Comparison of ENCODE assay signal across 26 mouse cellular contexts in the genomic region with DNA sequence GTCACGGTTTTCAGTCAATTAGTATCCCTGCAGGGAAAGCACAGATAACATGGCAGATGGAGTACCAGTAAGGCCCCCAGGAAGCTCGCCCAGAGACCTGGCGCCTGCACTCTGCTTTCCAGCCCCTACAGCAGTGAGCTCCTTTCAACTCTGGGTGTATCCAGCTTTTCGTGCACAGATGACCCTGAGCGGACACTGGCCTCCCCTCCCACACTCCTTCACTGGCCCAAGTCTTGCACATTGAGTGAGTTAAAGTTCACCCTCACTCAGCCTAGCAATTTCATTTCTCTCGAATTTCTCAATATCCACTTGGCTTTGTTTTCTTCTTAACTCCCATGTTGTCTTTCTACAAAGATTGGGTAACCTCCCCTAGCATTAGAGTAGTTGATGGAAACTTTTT. TPM values are rescaled to one million over a fixed set of nuclear protein-coding genes. Genes with fewer than 3 reads are reported as not detected.
DNase-seq lines count a peak whose midpoint lies in the region; ATAC-seq and TF ChIP-seq lines count a peak whose summit lies in the region.
"Had no signal": no experiment of that assay in that cellular context is flagged by ENCODE, and none has a peak within 500 bp of the region (broad histone marks: within the 10 kb centered on the region; RNA-seq: fewer than 3 reads in every experiment).

No protein-coding gene starts in this region.

- no peaks in the 10 kb centered on the region for H3K9me3 ChIP-seq in heart, embryonic 11.5 days (replicated peaks; ENCODE audit: control insufficient read depth, low read length)
- no peaks in the 10 kb centered on the region for H3K9me3 ChIP-seq in lung, embryonic 16.5 days (ENCODE audit: control insufficient read depth, low read length)
- H3K9me3 ChIP-seq in liver, postnatal 0 days (ENCODE audit: low read length) = no peaks in the 10 kb centered on the region
- H3K9me3 ChIP-seq: forebrain, embryonic 13.5 days; G1E; heart, embryonic 15.5 days; hindbrain, embryonic 13.5 days; limb, embryonic 13.5 days had no signal

- WGBS in heart, adult 2 months = 47% methylated on average over 6 of the region's 6 CpGs
- 59% methylated on average over 6 of the region's 6 CpGs for WGBS in heart, embryonic 11.5 days (ENCODE audit: insufficient replicate concordance)
- WGBS in lung, embryonic 16.5 days = 66% methylated on average over 6 of the region's 6 CpGs
- WGBS in liver, postnatal 0 days (ENCODE audit: insufficient replicate concordance) = 68% methylated on average over 6 of the region's 6 CpGs

- no peak for TF ChIP-seq CTCF in heart, adult 2 months (IDR thresholded peaks at IDR 0.05)
- no peak for TF ChIP-seq CTCF in liver, postnatal 0 days (IDR thresholded peaks at IDR 0.05; ENCODE audit: low read depth)

- peaks cover 50% of the 10 kb centered on the region for H3K4me1 ChIP-seq in heart, adult 2 months (ENCODE audit: control insufficient read depth, insufficient read depth, low read length)
- peaks cover 18% of the 10 kb centered on the region for H3K4me1 ChIP-seq in heart, embryonic 11.5 days (ENCODE audit: control insufficient read depth, insufficient read depth, low read length)
- peaks cover 36% of the 10 kb centered on the region for H3K4me1 ChIP-seq in lung, embryonic 16.5 days (replicated peaks; ENCODE audit: control insufficient read depth, insufficient read depth, low read length)
- H3K4me1 ChIP-seq in liver, postnatal 0 days (ENCODE audit: insufficient read depth) = no peaks in the 10 kb centered on the region

- DNase-seq in gastrocnemius, adult 18-20 months (ENCODE audit: low spot score) = peak; percentile 48
- no peak for DNase-seq in gastrocnemius, postnatal 10 days
- DNase-seq in heart, adult 2 months = peak in 1 of 2 experiments; percentile 54
- no peak for DNase-seq in lung, postnatal 25 days (ENCODE audit: low spot score)
- peak; percentile 92 for DNase-seq in adipocyte (ENCODE audit: low spot score)
- DNase-seq in liver, postnatal 0 days = no peak
- DNase-seq: adrenal gland, postnatal 36 days; cerebellum, adult 8-10 months; cerebellum, postnatal 25 days; heart, postnatal 4 days; kidney, postnatal 36 days; midbrain, embryonic 14.5 days; right cerebral cortex, postnatal 25 days; spleen, adult 18-20 months; thymus, postnatal 14 days had no signal

- peaks cover 7% of the 10 kb centered on the region for H3K79me2 ChIP-seq in heart, adult 2 months (replicated peaks; ENCODE audit: control insufficient read depth, insufficient read depth, low read length)

- no peak overlapping the region for H3K4me3 ChIP-seq in heart, adult 2 months
- no peak overlapping the region for H3K4me3 ChIP-seq in heart, embryonic 11.5 days (ENCODE audit: low read depth, low read length)
- no peak overlapping the region for H3K4me3 ChIP-seq in lung, embryonic 16.5 days (ENCODE audit: low read length)
- no peak overlapping the region for H3K4me3 ChIP-seq in liver, postnatal 0 days (ENCODE audit: low read depth, low read length)
- H3K4me3 ChIP-seq: forebrain, embryonic 13.5 days; heart, embryonic 15.5 days; hindbrain, embryonic 13.5 days; layer of hippocampus, adult 2 months; limb, embryonic 13.5 days had no signal

- no peak overlapping the region for H3K9ac ChIP-seq in heart, adult 2 months (ENCODE audit: low read depth, low read length)
- H3K9ac ChIP-seq in heart, embryonic 11.5 days (ENCODE audit: low read depth, low read length) = no peak overlapping the region
- no peak overlapping the region for H3K9ac ChIP-seq in lung, embryonic 16.5 days (ENCODE audit: low read length)
- H3K9ac ChIP-seq in liver, postnatal 0 days (replicated peaks) = no peak overlapping the region
- H3K9ac ChIP-seq: forebrain, embryonic 13.5 days; heart, embryonic 15.5 days; hindbrain, embryonic 13.5 days; limb, embryonic 13.5 days had no signal

- no peak for ATAC-seq in heart, embryonic 11.5 days (replicated peaks; ENCODE audit: insufficient number of reproducible peaks, low FRiP score, low TSS enrichment)
- no peak for ATAC-seq in lung, embryonic 16.5 days (ENCODE audit: low read depth)
- ATAC-seq in liver, postnatal 0 days = no peak
- ATAC-seq: forebrain, embryonic 13.5 days; intestine, embryonic 16.5 days; Patski had no signal

- intact Hi-C loops in heart, adult 2 months (cut with DNase I) = no loop called here

- TF ChIP-seq EP300 in heart, adult 2 months (IDR thresholded peaks at IDR 0.05; ENCODE audit: insufficient read depth, low read depth, low read length) = no peak
- TF ChIP-seq EP300 in liver, postnatal 0 days (IDR thresholded peaks at IDR 0.05; ENCODE audit: low read depth) = no peak

- peaks cover 51% of the 10 kb centered on the region for H3K36me3 ChIP-seq in heart, adult 2 months (ENCODE audit: control insufficient read depth, insufficient read depth, low read length)
- no peaks in the 10 kb centered on the region for H3K36me3 ChIP-seq in heart, embryonic 11.5 days (ENCODE audit: control insufficient read depth, insufficient read depth, low read length)
- no peaks in the 10 kb centered on the region for H3K36me3 ChIP-seq in lung, embryonic 16.5 days (ENCODE audit: control insufficient read depth, insufficient read depth, low read length)
- H3K36me3 ChIP-seq in liver, postnatal 0 days (replicated peaks; ENCODE audit: insufficient read depth, low read length) = no peaks in the 10 kb centered on the region
- H3K36me3 ChIP-seq: G1E; heart, embryonic 15.5 days; hindbrain, embryonic 13.5 days; limb, embryonic 13.5 days had no signal

- peak overlapping the region; percentile 10; the same call in 1 of the 2 replicates for H3K27ac ChIP-seq in heart, adult 2 months
- H3K27ac ChIP-seq in heart, embryonic 11.5 days (ENCODE audit: low read depth, low read length) = no peak overlapping the region
- H3K27ac ChIP-seq in lung, embryonic 16.5 days (ENCODE audit: low read length) = peak overlapping the region; percentile 12; the same call in 1 of the 2 replicates
- H3K27ac ChIP-seq in liver, postnatal 0 days (ENCODE audit: low read depth) = no peak overlapping the region
- H3K27ac ChIP-seq: forebrain, embryonic 13.5 days; heart, embryonic 15.5 days; hindbrain, embryonic 13.5 days; layer of hippocampus, adult 2 months; limb, embryonic 13.5 days had no signal

- H3K4me2 ChIP-seq in heart, embryonic 11.5 days = no peak overlapping the region
- no peak overlapping the region for H3K4me2 ChIP-seq in lung, embryonic 16.5 days (ENCODE audit: low read depth, low read length)
- H3K4me2 ChIP-seq in liver, postnatal 0 days (ENCODE audit: low read depth, low read length) = no peak overlapping the region
- H3K4me2 ChIP-seq: forebrain, embryonic 13.5 days; heart, embryonic 15.5 days; hindbrain, embryonic 13.5 days; limb, embryonic 13.5 days; liver, embryonic 11.5 days had no signal

- no peaks in the 10 kb centered on the region for H3K27me3 ChIP-seq in heart, adult 2 months (ENCODE audit: control insufficient read depth, insufficient read depth, low read length)
- no peaks in the 10 kb centered on the region for H3K27me3 ChIP-seq in heart, embryonic 11.5 days (ENCODE audit: control insufficient read depth, insufficient read depth, low read length)
- H3K27me3 ChIP-seq in lung, embryonic 16.5 days (ENCODE audit: control insufficient read depth, insufficient read depth, low read depth, low read length) = no peaks in the 10 kb centered on the region
- no peaks in the 10 kb centered on the region for H3K27me3 ChIP-seq in liver, postnatal 0 days (ENCODE audit: insufficient read depth, low read length)
- H3K27me3 ChIP-seq: forebrain, embryonic 13.5 days; heart, embryonic 15.5 days; hindbrain, embryonic 13.5 days; limb, embryonic 13.5 days; Patski had no signal

- TF ChIP-seq POLR2A in heart, adult 2 months (IDR thresholded peaks at IDR 0.05; ENCODE audit: insufficient read depth, low read depth, low read length) = no peak

RNA-seq across cellular contexts. Expression of a gene that starts 24.3 kb away (rescaled TPM):
- 10 to 100 TPM; 37.4 to 50.2 TPM for total RNA-seq in gastrocnemius, adult 18-20 months (2021)
- total RNA-seq in gastrocnemius, postnatal 10 days (2021) = 100 to 1,000 TPM; 340 to 382 TPM
- total RNA-seq in heart, adult 2 months (2021) = 100 to 1,000 TPM; 139 to 172 TPM
- 104 and 139 TPM in 2 replicates for polyA plus RNA-seq in heart, adult 2 months (2012; rRNA removed)
- 40.6 and 51.0 TPM in 2 replicates for polyA plus RNA-seq in heart, embryonic 11.5 days (2014; fragmentation: Nextera tagmentation; extraction: Ambion mirVana)
- polyA plus RNA-seq in lung, embryonic 16.5 days (2015; fragmentation: Nextera tagmentation; extraction: Ambion mirVana) = 113 and 117 TPM in 2 replicates
- 8.0 and 9.7 TPM in 2 replicates for polyA plus RNA-seq in liver, postnatal 0 days (2015; fragmentation: Nextera tagmentation; extraction: Ambion mirVana)
- polyA plus RNA-seq: G1E had no signal

RNA-seq across cellular contexts. Expression of a gene that starts 24.3 kb away (rescaled TPM):
- total RNA-seq in gastrocnemius, adult 18-20 months (2021) = 10 to 100 TPM; 66.5 to 81.6 TPM
- 100 to 1,000 TPM; 741 to 775 TPM for total RNA-seq in gastrocnemius, postnatal 10 days (2021)
- total RNA-seq in heart, adult 2 months (2021) = 100 to 1,000 TPM; 221 to 311 TPM
- polyA plus RNA-seq in heart, adult 2 months (2012; rRNA removed) = 258 and 384 TPM in 2 replicates
- 150 and 187 TPM in 2 replicates for polyA plus RNA-seq in heart, embryonic 11.5 days (2014; fragmentation: Nextera tagmentation; extraction: Ambion mirVana)
- 368 and 370 TPM in 2 replicates for polyA plus RNA-seq in lung, embryonic 16.5 days (2015; fragmentation: Nextera tagmentation; extraction: Ambion mirVana)
- 15.8 and 22.6 TPM in 2 replicates for polyA plus RNA-seq in liver, postnatal 0 days (2015; fragmentation: Nextera tagmentation; extraction: Ambion mirVana)
- polyA plus RNA-seq: G1E had no signal

Comparison
In these comparisons a context has a peak if more than half of its experiments do, and no peak if none do; other contexts are left out.
1. DNase-seq: peak in gastrocnemius, adult 18-20 months (single experiment) and adipocyte (single experiment); none in gastrocnemius, postnatal 10 days (single experiment), lung, postnatal 25 days (single experiment) and liver, postnatal 0 days (single experiment).
2. H3K27ac ChIP-seq: peak in heart, adult 2 months (single experiment) and lung, embryonic 16.5 days (single experiment); none in heart, embryonic 11.5 days (single experiment) and liver, postnatal 0 days (single experiment).